Mouse (Mus musculus) CD4-positive naive resting alpha-beta T cell, adult 76 days (primary cell): ENCODE data around the gene Olfr1025-ps1. TPM values are rescaled to one million over a fixed set of nuclear protein-coding genes. Genes with fewer than 3 reads are reported as not detected.

ENCODE experiments used
- total RNA-seq: library from RNA; stranded (reverse); gene quantifications from one replicate; pipeline ENCODE4 v1.2.4, GENCODE M21; 2023

Olfr1025-ps1 gene
- not detected for total RNA-seq

GRCm38 (mm10) chr2:85914893-85915292 lies at the start of gene Olfr1025-ps1:
Gene Olfr1025-ps1 (plus strand): TSS chr2:85915193.

GRCm38 (mm10) chr2:85868294-85868693 lies 46.7 kb upstream of the Olfr1025-ps1 start, which contains the start of gene Olfr1022:
Gene Olfr1022 (plus strand): TSS chr2:85868594.

GRCm38 (mm10) chr2:85885340-85885739 lies 29.7 kb upstream of the Olfr1025-ps1 start, which contains the start of gene Olfr1023:
Gene Olfr1023 (plus strand): TSS chr2:85885640.

GRCm38 (mm10) chr2:85904952-85905351 lies 10.0 kb upstream of the Olfr1025-ps1 start, which contains the start of gene Olfr1024:
Gene Olfr1024 (minus strand): TSS chr2:85905052.

GRCm38 (mm10) chr2:85921258-85921657 lies 6.3 kb downstream of the Olfr1025-ps1 start, which contains the start of gene Olfr1026:
Gene Olfr1026 (plus strand): TSS chr2:85921558.

GRCm38 (mm10) chr2:85950137-85950536 lies 35.1 kb downstream of the Olfr1025-ps1 start, which contains the start of gene Olfr1028:
Gene Olfr1028 (plus strand): TSS chr2:85950437.

Other genes with a start within 250 kb of the Olfr1025-ps1 start
- not detected for gene Olfr1006, start 236.4 kb upstream of the Olfr1025-ps1 start, total RNA-seq
- not detected for gene Olfr1008, start 225.8 kb upstream of the Olfr1025-ps1 start, total RNA-seq
- not detected for gene Olfr1009, start 199.8 kb upstream of the Olfr1025-ps1 start, total RNA-seq
- not detected for gene Olfr1012, start 152.4 kb upstream of the Olfr1025-ps1 start, total RNA-seq
- not detected for gene Olfr1013, start 148.1 kb upstream of the Olfr1025-ps1 start, total RNA-seq
- not detected for gene Olfr1014, start 142.5 kb upstream of the Olfr1025-ps1 start, total RNA-seq
- not detected for gene Olfr1015, start 133.2 kb upstream of the Olfr1025-ps1 start, total RNA-seq
- not detected for gene Olfr1016, start 112.6 kb upstream of the Olfr1025-ps1 start, total RNA-seq
- not detected for gene Olfr1018, start 96.7 kb upstream of the Olfr1025-ps1 start, total RNA-seq
- not detected for gene Olfr1019, start 69.7 kb upstream of the Olfr1025-ps1 start, total RNA-seq
- gene Olfr1020, start 68.2 kb upstream of the Olfr1025-ps1 start, total RNA-seq, result not detected
- gene Olfr1022, start 46.6 kb upstream of the Olfr1025-ps1 start, total RNA-seq, result not detected
- not detected for gene Olfr1023, start 29.6 kb upstream of the Olfr1025-ps1 start, total RNA-seq
- not detected for gene Olfr1024, start 10.1 kb upstream of the Olfr1025-ps1 start, total RNA-seq
- not detected for gene Olfr1026, start 6.4 kb downstream of the Olfr1025-ps1 start, total RNA-seq
- not detected for gene Olfr1028, start 35.2 kb downstream of the Olfr1025-ps1 start, total RNA-seq
- not detected for gene Olfr1029, start 58.7 kb downstream of the Olfr1025-ps1 start, total RNA-seq
- not detected for gene Olfr1030, start 64.1 kb downstream of the Olfr1025-ps1 start, total RNA-seq
- not detected for gene Olfr1031, start 75.1 kb downstream of the Olfr1025-ps1 start, total RNA-seq
- gene Olfr1032, start 90.3 kb downstream of the Olfr1025-ps1 start, total RNA-seq, result not detected
- gene Olfr1033, start 105.4 kb downstream of the Olfr1025-ps1 start, total RNA-seq, result not detected
- not detected for gene Olfr1034, start 130.7 kb downstream of the Olfr1025-ps1 start, total RNA-seq
- gene Olfr1036, start 158.8 kb downstream of the Olfr1025-ps1 start, total RNA-seq, result not detected
- not detected for gene Olfr1037, start 172.2 kb downstream of the Olfr1025-ps1 start, total RNA-seq
- not detected for gene Olfr1039, start 220.7 kb downstream of the Olfr1025-ps1 start, total RNA-seq
- not detected for gene Olfr1040, start 231.5 kb downstream of the Olfr1025-ps1 start, total RNA-seq
- gene Olfr1042, start 246.6 kb downstream of the Olfr1025-ps1 start, total RNA-seq, result not detected